Mouse (Mus musculus) midbrain, embryonic 14.5 days (tissue): ENCODE measurements around the gene Rftn2. TPM values are rescaled to one million over a fixed set of nuclear protein-coding genes. Genes with fewer than 3 reads are reported as not detected.
A peak's percentile ranks its signal among the peaks of the same experiment; 100 is the strongest.

Source experiments
- ATAC-seq: fragments of 200-750 bp; cut with Nextera tagmentation; 2 replicates; pipeline ENCODE4 v1.8.0; 2017; ENCODE audit warnings: moderate number of reproducible peaks, moderate library complexity; ENCODE audit not compliant: low FRiP score, low TSS enrichment
- DNase-seq: peaks from one replicate; pipeline ENCODE4 v3.0.0-alpha.2; 2015
- H3K27ac ChIP-seq: fragments of 300-500 bp; sonication (generic); replicated peaks from 2 replicates; pipeline ENCODE4 v1.5.1; 2014; ENCODE audit warnings: mild to moderate bottlenecking, low read depth, low read length, moderate library complexity
- H3K27me3 ChIP-seq: fragments of 300-500 bp; sonication (generic); 2 replicates; pipeline ENCODE4 v1.6.1; 2014; ENCODE audit warnings: low read length, control low read depth, mixed read lengths; ENCODE audit not compliant: control insufficient read depth, insufficient read depth
- H3K36me3 ChIP-seq: fragments of 300-500 bp; sonication (generic); 2 replicates; pipeline ENCODE4 v1.6.1; 2014; ENCODE audit warnings: low read length, control low read depth; ENCODE audit not compliant: control insufficient read depth, insufficient read depth
- H3K4me1 ChIP-seq: fragments of 300-500 bp; sonication (generic); 2 replicates; pipeline ENCODE4 v1.6.1; 2014; ENCODE audit warnings: mild to moderate bottlenecking, antibody characterized with exemption, low read length, control low read depth; ENCODE audit not compliant: control insufficient read depth, insufficient read depth
- H3K4me2 ChIP-seq: fragments of 300-500 bp; sonication (generic); 2 replicates; pipeline ENCODE4 v1.6.1; 2014; ENCODE audit warnings: mild to moderate bottlenecking, low read length, moderate library complexity
- H3K4me3 ChIP-seq: fragments of 300-500 bp; sonication (generic); replicated peaks from 2 replicates; pipeline ENCODE4 v1.5.1; 2014; ENCODE audit warnings: low read depth, low read length
- H3K9ac ChIP-seq: fragments of 300-500 bp; sonication (generic); replicated peaks from 2 replicates; pipeline ENCODE4 v1.6.1; 2014; ENCODE audit warnings: mild to moderate bottlenecking, low read length, moderate library complexity
- H3K9me3 ChIP-seq: fragments of 300-500 bp; sonication (generic); 2 replicates; pipeline ENCODE4 v1.6.1; 2016; ENCODE audit warnings: low read length, control low read depth, mixed read lengths; ENCODE audit not compliant: control insufficient read depth
- WGBS: fragments of 180-500 bp; shearing (Covaris S2); extraction: QIAGEN DNeasy Blood & Tissue Kit; methylation state at CpG from one replicate; pipeline ENCODE4 v1.1.7; 2014; 5-methylcytosine and 5-hydroxymethylcytosine counted together
- polyA plus RNA-seq: library from polyadenylated mRNA; unstranded; fragments of >200 nt; fragmentation: Nextera tagmentation; extraction: Ambion mirVana; gene quantifications from 2 replicates; pipeline ENCODE4 v1.2.1, GENCODE M21; 2014

The Rftn2 gene
- 8.7 and 9.5 TPM in 2 replicates for polyA plus RNA-seq

DNA sequence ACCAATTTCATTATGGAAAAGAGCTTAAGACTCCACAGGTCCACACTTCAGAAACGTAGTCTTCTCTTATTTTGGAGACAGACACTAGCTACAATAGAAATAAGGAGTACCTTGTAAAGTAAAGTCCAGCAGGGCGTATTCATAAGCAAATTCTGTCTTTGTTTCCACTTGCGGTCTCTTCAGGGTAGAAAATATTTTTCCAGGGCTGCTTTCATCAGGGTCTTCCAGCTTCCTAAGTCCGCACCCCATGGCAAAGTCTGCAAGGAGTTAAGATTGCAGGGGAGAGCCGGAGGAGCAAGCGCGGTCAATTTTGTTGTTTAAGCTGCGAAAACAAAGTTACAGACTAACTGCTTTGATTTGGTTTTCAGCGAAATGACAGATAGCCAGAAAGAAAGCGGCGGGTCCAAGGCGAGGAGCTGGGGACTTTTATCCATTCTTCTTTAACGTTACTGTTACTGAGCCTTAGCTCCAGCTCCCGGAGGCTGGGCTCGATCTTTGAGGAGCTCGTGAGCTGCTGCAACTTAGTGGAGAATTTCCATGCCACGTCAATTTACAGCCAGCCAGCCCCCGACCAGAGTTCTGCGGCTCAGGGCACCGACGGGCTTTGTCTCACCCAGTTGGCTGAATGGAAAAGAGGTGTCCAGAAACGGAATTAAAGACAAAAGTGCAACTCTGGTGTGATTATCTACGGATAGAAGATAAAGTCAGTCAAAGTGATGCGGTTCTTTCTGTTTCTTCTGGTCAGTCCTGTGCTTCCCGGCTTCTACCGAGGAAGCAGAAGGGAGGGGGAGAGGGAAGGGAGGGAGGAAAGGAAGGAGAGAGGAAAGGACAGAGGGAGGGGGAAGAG, at the start of gene Rftn2:
Rftn2 (minus strand) TSS at position 772 of the 847 bp plus-strand sequence.
- Histone ChIP-seq H3K27ac (no peak within 1 kb of the TSS), H3K36me3 (no peaks in the 10 kb centered on the region), H3K4me2 (peak within 1 kb of the TSS; percentile 55), H3K9ac (peak within 1 kb of the TSS; percentile 36; the same call in 1 of the 2 replicates), H3K4me1 (no peaks in the 10 kb centered on the region), H3K4me3 (peak within 1 kb of the TSS; percentile 35), H3K27me3 (no peaks in the 10 kb centered on the region), H3K9me3 (no peaks in the 10 kb centered on the region)
- 2% methylated on average over 26 of the region's 26 CpGs for WGBS
- DNase-seq: peak; percentile 56
- ATAC-seq: no peak

DNA sequence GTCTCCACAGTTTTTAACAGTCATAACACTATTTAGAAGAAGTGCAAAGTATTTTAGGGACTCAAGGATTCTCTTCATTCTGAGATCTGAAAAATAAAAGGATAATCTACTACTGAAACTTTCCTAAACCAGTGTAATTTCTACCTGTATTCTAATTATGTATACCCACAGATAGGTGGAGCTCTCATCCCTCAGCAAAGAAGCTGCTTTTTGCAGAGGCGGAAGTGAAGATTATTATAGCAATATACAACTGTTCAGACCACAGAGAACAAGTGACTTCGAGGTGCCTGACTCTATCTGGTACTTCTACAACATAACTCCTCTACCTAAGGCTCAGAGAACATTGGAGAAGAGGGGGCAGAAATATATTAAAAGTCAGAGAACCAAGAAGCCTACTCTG, 38.9 kb upstream of the Rftn2 start:
- WGBS: 73% methylated on average over 2 of the region's 2 CpGs
- DNase-seq (peak; percentile 0), ATAC-seq (no peak)
- H3K9me3 ChIP-seq: no peaks in the 10 kb centered on the region
- H3K9ac ChIP-seq: no peak overlapping the region
- no peaks in the 10 kb centered on the region for H3K27me3 ChIP-seq
- no peaks in the 10 kb centered on the region for H3K36me3 ChIP-seq
- H3K27ac ChIP-seq: no peak overlapping the region
- H3K4me1 ChIP-seq: no peaks in the 10 kb centered on the region
- no peak overlapping the region for H3K4me3 ChIP-seq
- no peak overlapping the region for H3K4me2 ChIP-seq

- no peaks in the 10 kb centered on the region for H3K4me1 ChIP-seq
- no peak overlapping the region for H3K4me2 ChIP-seq
- DNase-seq (no peak), ATAC-seq (no peak)
- no peak overlapping the region for H3K27ac ChIP-seq
- no peaks in the 10 kb centered on the region for H3K36me3 ChIP-seq
- no peaks in the 10 kb centered on the region for H3K27me3 ChIP-seq
- H3K4me3 ChIP-seq: no peak overlapping the region
- no peaks in the 10 kb centered on the region for H3K9me3 ChIP-seq
- no peak overlapping the region for H3K9ac ChIP-seq
- 63% methylated on average over 2 of the region's 2 CpGs for WGBS
These were observed 37.8 kb upstream of the Rftn2 start for GRCm38 (mm10) chr1:55264385-55264784.

- ATAC-seq: no peak
- DNase-seq: no peak
- Histone ChIP-seq H3K9ac (no peak overlapping the region), H3K27me3 (no peaks in the 10 kb centered on the region), H3K9me3 (no peaks in the 10 kb centered on the region), H3K4me1 (peaks cover 5% of the 10 kb centered on the region), H3K4me3 (no peak overlapping the region), H3K36me3 (0 out of 2 replicates have a peak, but pooled peaks cover 6% of the 10 kb centered on the region), H3K4me2 (no peak overlapping the region), H3K27ac (no peak overlapping the region)
- 87% methylated on average over 2 of the region's 2 CpGs for WGBS
These were observed 19.8 kb upstream of the Rftn2 start for GRCm38 (mm10) chr1:55246374-55246773.

DNA sequence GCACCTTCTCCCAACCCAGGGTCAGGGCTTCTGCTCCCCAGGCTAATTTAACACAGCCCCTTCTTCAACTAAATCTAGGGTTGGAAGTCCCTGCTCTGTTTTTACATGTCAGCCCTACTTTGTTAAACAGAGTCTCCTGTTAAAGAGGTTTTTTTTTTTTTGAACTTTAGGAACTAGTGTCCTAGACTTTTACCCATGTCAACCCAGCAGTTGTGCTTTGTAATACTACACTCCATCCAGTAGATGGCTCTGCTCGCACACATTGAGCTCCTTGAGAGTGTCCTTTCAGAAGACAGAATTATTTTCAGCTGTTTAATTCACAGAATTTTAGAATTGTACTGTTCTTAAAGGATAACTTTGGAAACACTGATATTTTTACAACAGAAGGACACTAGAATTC, 12.7 kb upstream of the Rftn2 start:
- Histone ChIP-seq H3K9ac (no peak overlapping the region), H3K9me3 (no peaks in the 10 kb centered on the region), H3K4me3 (peak overlapping the region; percentile 81), H3K36me3 (0 out of 2 replicates have a peak, but pooled peaks cover 6% of the 10 kb centered on the region), H3K4me1 (peaks cover 33% of the 10 kb centered on the region), H3K27ac (no peak overlapping the region), H3K27me3 (no peaks in the 10 kb centered on the region), H3K4me2 (peak overlapping the region; percentile 87)
- 4% methylated on average over 1 of the region's 1 CpGs for WGBS
- ATAC-seq (no peak), DNase-seq (peak; percentile 89)

- Histone ChIP-seq H3K4me2 (peak overlapping the region; percentile 87), H3K9me3 (no peaks in the 10 kb centered on the region), H3K4me3 (peak overlapping the region; percentile 81), H3K27ac (no peak overlapping the region), H3K9ac (peak overlapping the region; percentile 75), H3K27me3 (no peaks in the 10 kb centered on the region), H3K4me1 (peaks cover 33% of the 10 kb centered on the region), H3K36me3 (0 out of 2 replicates have a peak, but pooled peaks cover 6% of the 10 kb centered on the region)
- ATAC-seq (no peak), DNase-seq (peak; percentile 19)
- WGBS: 28% methylated on average over 13 of the region's 13 CpGs
These were observed 11.9 kb upstream of the Rftn2 start for GRCm38 (mm10) chr1:55238496-55238895.

DNA sequence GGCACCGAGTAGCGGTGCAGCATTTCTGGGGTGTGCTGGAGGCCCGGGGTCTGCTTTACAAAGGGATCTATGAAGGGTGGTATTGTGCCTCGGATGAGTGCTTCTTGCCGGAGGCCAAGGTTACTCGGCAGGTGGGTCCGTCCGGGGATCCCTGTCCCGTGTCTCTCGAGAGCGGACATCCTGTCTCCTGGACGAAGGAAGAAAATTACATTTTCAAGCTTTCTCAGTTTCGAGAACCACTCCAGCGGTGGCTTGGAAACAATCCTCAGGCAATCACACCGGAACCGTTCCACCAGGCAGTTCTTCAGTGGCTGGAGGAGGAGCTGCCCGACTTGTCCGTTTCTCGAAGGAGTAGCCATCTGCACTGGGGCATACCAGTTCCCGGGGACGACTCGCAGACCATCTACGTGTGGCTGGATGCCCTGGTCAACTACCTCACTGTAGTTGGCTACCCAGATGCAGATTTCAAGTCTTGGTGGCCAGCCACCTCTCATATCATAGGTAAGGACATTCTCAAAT, 11.1 kb upstream of the Rftn2 start:
- ATAC-seq (peak; percentile 57; the same call in 1 of the 2 replicates), DNase-seq (peak; percentile 47)
- Histone ChIP-seq H3K9ac (peak overlapping the region; percentile 75), H3K27me3 (no peaks in the 10 kb centered on the region), H3K4me3 (peak overlapping the region; percentile 81), H3K4me1 (peaks cover 33% of the 10 kb centered on the region), H3K36me3 (0 out of 2 replicates have a peak, but pooled peaks cover 6% of the 10 kb centered on the region), H3K9me3 (no peaks in the 10 kb centered on the region), H3K4me2 (peak overlapping the region; percentile 87), H3K27ac (peak overlapping the region; percentile 85)
- WGBS: under 1% methylated on average over 23 of the region's 23 CpGs

GRCm38 (mm10) chr1:55236890-55237642, 10.5 kb upstream of the Rftn2 start, which contains the start of gene Mars2:
Gene Mars2 (plus strand): TSS chr1:55237177.
- peak within 1 kb of the TSS; percentile 85 for H3K27ac ChIP-seq
- 0 out of 2 replicates have a peak, but pooled peaks cover under 1% of the 10 kb centered on the region for H3K36me3 ChIP-seq
- H3K9ac ChIP-seq: peak within 1 kb of the TSS; percentile 75
- no peaks in the 10 kb centered on the region for H3K9me3 ChIP-seq
- peak; percentile 100 for ATAC-seq
- WGBS: under 1% methylated on average over 82 of the region's 82 CpGs
- peaks cover 33% of the 10 kb centered on the region for H3K4me1 ChIP-seq
- DNase-seq: peak; percentile 99
- peak within 1 kb of the TSS; percentile 81 for H3K4me3 ChIP-seq
- no peaks in the 10 kb centered on the region for H3K27me3 ChIP-seq
- H3K4me2 ChIP-seq: peak within 1 kb of the TSS; percentile 87
